Mouse (Mus musculus) MEL (cell line): ENCODE data around the gene Auts2.

Experiments used
- CHD1 ChIP-seq: IDR thresholded peaks from 2 replicates; pipeline ENCODE4 v1.6.1; 2012; ENCODE audit warnings: low read depth, mild to moderate bottlenecking, inconsistent platforms, low read length, improper control_type of control experiment
- UBTF ChIP-seq: IDR thresholded peaks from 2 replicates; pipeline ENCODE4 v1.6.1; 2012; ENCODE audit warnings: low read depth, mild to moderate bottlenecking, inconsistent platforms, low read length, improper control_type of control experiment, moderate library complexity, borderline replicate concordance; ENCODE audit not compliant: insufficient read depth

- TF ChIP-seq CHD1 (no peak), UBTF (no peak)
Measured at GRCm38 (mm10) chr5:131928696-131929095, 614.4 kb downstream of the Auts2 start.
